Mouse (Mus musculus): ENCODE results near the gene Chst3.

- TF ChIP-seq CTCF (IDR thresholded peaks at IDR 0.05; ENCODE audit: borderline replicate concordance, control insufficient read depth, extremely low read depth, insufficient read depth, low read length, poor library complexity) (0 out of 2 replicates have a peak, but pooled peaks have one; percentile 24), POLR2A (IDR thresholded peaks at IDR 0.05; ENCODE audit: control insufficient read depth, extremely low read depth, insufficient read depth, low read length, poor library complexity) (no peak)
Observed at GRCm38 (mm10) chr10:60262386-60262785, 43.3 kb upstream of the Chst3 start.
